Mouse (Mus musculus): ENCODE results near the gene Rabepk.

GRCm38 (mm10) chr2:34753811-34754550, 45.7 kb downstream of the Rabepk start:
- TF ChIP-seq NELFE (IDR thresholded peaks at IDR 0.05; ENCODE audit: low read depth, low read length) (peak; percentile 77), ETS1 (conservative IDR thresholded peaks at IDR 0.05; ENCODE audit: low read depth, low read length) (no peak), USF1 (IDR thresholded peaks at IDR 0.05; ENCODE audit: low read depth, low read length) (no peak), RAD21 (IDR thresholded peaks at IDR 0.05; ENCODE audit: low read depth, low read length) (no peak), TCF12 (IDR thresholded peaks at IDR 0.05; ENCODE audit: low read depth, low read length) (peak; percentile 58; the same call in 1 of the 2 replicates), CTCF (conservative IDR thresholded peaks at IDR 0.05 in 1 of 2, IDR thresholded peaks at IDR 0.05 in 1 of 2; ENCODE audit: low read depth in 2 of 2, low read length in 2 of 2) (no peak), CHD1 (IDR thresholded peaks at IDR 0.05; ENCODE audit: low read depth, low read length) (no peak), SIN3A (IDR thresholded peaks at IDR 0.05; ENCODE audit: low read length) (no peak), POLR2A (IDR thresholded peaks at IDR 0.05; ENCODE audit: low read depth, low read length) (peak; percentile 84), MAFK (IDR thresholded peaks at IDR 0.05; ENCODE audit: insufficient replicate concordance, low read length) (no peak), MAX (IDR thresholded peaks at IDR 0.05; ENCODE audit: low read length) (peak; percentile 44; the same call in 1 of the 2 replicates), TBP (conservative IDR thresholded peaks at IDR 0.05; ENCODE audit: low read depth, low read length) (no peak), RCOR1 (conservative IDR thresholded peaks at IDR 0.05; ENCODE audit: low read depth, low read length) (no peak), NRF1 (IDR thresholded peaks at IDR 0.05; ENCODE audit: low read depth, low read length) (peak; percentile 94)

Data from CH12.LX (cell line).